Mouse (Mus musculus): Measurements from ENCODE around the gene Cfdp1. TPM values are rescaled to one million over a fixed set of nuclear protein-coding genes. Genes with fewer than 3 reads are reported as not detected.

The Cfdp1 gene
- polyA plus RNA-seq, 1 experiment from 2014 or later: 205 TPM

- Histone ChIP-seq H3K4me1 (ENCODE audit: control insufficient read depth, insufficient read depth, low read length) (no peaks in the 10 kb centered on the region), H3K9me3 (ENCODE audit: control insufficient read depth, low read length) (no peaks in the 10 kb centered on the region), H3K4me2 (ENCODE audit: low read depth) (no peak overlapping the region), H3K36me3 (ENCODE audit: control insufficient read depth, insufficient read depth, low read length) (0 out of 2 replicates have a peak, but pooled peaks cover 2% of the 10 kb centered on the region), H3K9ac (ENCODE audit: low read length) (no peak overlapping the region), H3K27me3 (ENCODE audit: control insufficient read depth, insufficient read depth, low read length) (no peaks in the 10 kb centered on the region), H3K4me3 (ENCODE audit: low read depth, low read length) (no peak overlapping the region), H3K27ac (ENCODE audit: low read depth, low read length) (no peak overlapping the region)
- ATAC-seq (ENCODE audit: insufficient read depth, low FRiP score, low TSS enrichment) (no peak), DNase-seq (ENCODE audit: low spot score) (no peak)
- 89% methylated on average over 4 of the region's 4 CpGs for WGBS
Measured at GRCm38 (mm10) chr8:111765616-111766015, 88.5 kb downstream of the Cfdp1 start.

GRCm38 (mm10) chr8:111765096-111765495 is 89.0 kb downstream of the Cfdp1 start:
- Histone ChIP-seq H3K4me1 (ENCODE audit: control insufficient read depth, insufficient read depth, low read length) (no peaks in the 10 kb centered on the region), H3K4me2 (ENCODE audit: low read depth) (no peak overlapping the region), H3K27ac (ENCODE audit: low read depth, low read length) (no peak overlapping the region), H3K9me3 (ENCODE audit: control insufficient read depth, low read length) (no peaks in the 10 kb centered on the region), H3K36me3 (ENCODE audit: control insufficient read depth, insufficient read depth, low read length) (0 out of 2 replicates have a peak, but pooled peaks cover 2% of the 10 kb centered on the region), H3K27me3 (ENCODE audit: control insufficient read depth, insufficient read depth, low read length) (no peaks in the 10 kb centered on the region), H3K9ac (ENCODE audit: low read length) (no peak overlapping the region), H3K4me3 (ENCODE audit: low read depth, low read length) (no peak overlapping the region)
- ATAC-seq (ENCODE audit: insufficient read depth, low FRiP score, low TSS enrichment) (no peak), DNase-seq (ENCODE audit: low spot score) (no peak)
- WGBS: 92% methylated on average over 9 of the region's 9 CpGs

GRCm38 (mm10) chr8:111760708-111761107 is 93.4 kb downstream of the Cfdp1 start:
- no peaks in the 10 kb centered on the region for H3K4me1 ChIP-seq (ENCODE audit: control insufficient read depth, insufficient read depth, low read length)
- H3K27ac ChIP-seq (ENCODE audit: low read depth, low read length): no peak overlapping the region
- no peaks in the 10 kb centered on the region for H3K9me3 ChIP-seq (ENCODE audit: control insufficient read depth, low read length)
- no peak overlapping the region for H3K9ac ChIP-seq (ENCODE audit: low read length)
- 75% methylated on average over 13 of the region's 13 CpGs for WGBS
- DNase-seq (ENCODE audit: low spot score) (no peak), ATAC-seq (ENCODE audit: insufficient read depth, low FRiP score, low TSS enrichment) (no peak)
- H3K4me3 ChIP-seq (ENCODE audit: low read depth, low read length): no peak overlapping the region
- no peak overlapping the region for H3K4me2 ChIP-seq (ENCODE audit: low read depth)
- H3K36me3 ChIP-seq (ENCODE audit: control insufficient read depth, insufficient read depth, low read length): no peaks in the 10 kb centered on the region
- no peaks in the 10 kb centered on the region for H3K27me3 ChIP-seq (ENCODE audit: control insufficient read depth, insufficient read depth, low read length)

GRCm38 (mm10) chr8:111758817-111759216 is 95.3 kb downstream of the Cfdp1 start:
- no peak overlapping the region for H3K4me3 ChIP-seq (ENCODE audit: low read depth, low read length)
- no peak for ATAC-seq (ENCODE audit: insufficient read depth, low FRiP score, low TSS enrichment)
- no peak overlapping the region for H3K4me2 ChIP-seq (ENCODE audit: low read depth)
- H3K27ac ChIP-seq (ENCODE audit: low read depth, low read length): no peak overlapping the region
- no peaks in the 10 kb centered on the region for H3K9me3 ChIP-seq (ENCODE audit: control insufficient read depth, low read length)
- no peaks in the 10 kb centered on the region for H3K4me1 ChIP-seq (ENCODE audit: control insufficient read depth, insufficient read depth, low read length)
- no peak overlapping the region for H3K9ac ChIP-seq (ENCODE audit: low read length)
- H3K27me3 ChIP-seq (ENCODE audit: control insufficient read depth, insufficient read depth, low read length): no peaks in the 10 kb centered on the region
- no peaks in the 10 kb centered on the region for H3K36me3 ChIP-seq (ENCODE audit: control insufficient read depth, insufficient read depth, low read length)
- 89% methylated on average over 5 of the region's 5 CpGs for WGBS
- no peak for DNase-seq (ENCODE audit: low spot score)

- H3K4me3 ChIP-seq (ENCODE audit: low read depth, low read length): no peak overlapping the region
- 92% methylated on average over 9 of the region's 9 CpGs for WGBS
Measured at GRCm38 (mm10) chr8:111757599-111757998, 96.5 kb downstream of the Cfdp1 start.

GRCm38 (mm10) chr8:111754736-111755135 is 99.4 kb downstream of the Cfdp1 start:
- DNase-seq (ENCODE audit: low spot score): no peak
- no peak for ATAC-seq (ENCODE audit: insufficient read depth, low FRiP score, low TSS enrichment)
- no peak overlapping the region for H3K4me2 ChIP-seq (ENCODE audit: low read depth)
- H3K4me3 ChIP-seq (ENCODE audit: low read depth, low read length): no peak overlapping the region
- no peak overlapping the region for H3K27ac ChIP-seq (ENCODE audit: low read depth, low read length)
- no peaks in the 10 kb centered on the region for H3K36me3 ChIP-seq (ENCODE audit: control insufficient read depth, insufficient read depth, low read length)
- no peaks in the 10 kb centered on the region for H3K27me3 ChIP-seq (ENCODE audit: control insufficient read depth, insufficient read depth, low read length)
- H3K4me1 ChIP-seq (ENCODE audit: control insufficient read depth, insufficient read depth, low read length): no peaks in the 10 kb centered on the region
- WGBS: 92% methylated on average over 6 of the region's 6 CpGs
- no peaks in the 10 kb centered on the region for H3K9me3 ChIP-seq (ENCODE audit: control insufficient read depth, low read length)
- no peak overlapping the region for H3K9ac ChIP-seq (ENCODE audit: low read length)

More at GRCm38 (mm10) chr8:111757599-111757998, 96.5 kb downstream of the Cfdp1 start:
- no peaks in the 10 kb centered on the region for H3K27me3 ChIP-seq (ENCODE audit: control insufficient read depth, insufficient read depth, low read length)
- no peaks in the 10 kb centered on the region for H3K4me1 ChIP-seq (ENCODE audit: control insufficient read depth, insufficient read depth, low read length)
- no peak for ATAC-seq (ENCODE audit: insufficient read depth, low FRiP score, low TSS enrichment)
- no peak for DNase-seq (ENCODE audit: low spot score)
- H3K9ac ChIP-seq (ENCODE audit: low read length): no peak overlapping the region
- H3K36me3 ChIP-seq (ENCODE audit: control insufficient read depth, insufficient read depth, low read length): no peaks in the 10 kb centered on the region
- H3K4me2 ChIP-seq (ENCODE audit: low read depth): no peak overlapping the region
- no peak overlapping the region for H3K27ac ChIP-seq (ENCODE audit: low read depth, low read length)
- no peaks in the 10 kb centered on the region for H3K9me3 ChIP-seq (ENCODE audit: control insufficient read depth, low read length)

- no peak overlapping the region for H3K4me2 ChIP-seq (ENCODE audit: low read depth)
- DNase-seq (ENCODE audit: low spot score) (no peak), ATAC-seq (ENCODE audit: insufficient read depth, low FRiP score, low TSS enrichment) (no peak)
- no peaks in the 10 kb centered on the region for H3K9me3 ChIP-seq (ENCODE audit: control insufficient read depth, low read length)
- no peak overlapping the region for H3K4me3 ChIP-seq (ENCODE audit: low read depth, low read length)
- no peak overlapping the region for H3K27ac ChIP-seq (ENCODE audit: low read depth, low read length)
- no peaks in the 10 kb centered on the region for H3K36me3 ChIP-seq (ENCODE audit: control insufficient read depth, insufficient read depth, low read length)
- H3K4me1 ChIP-seq (ENCODE audit: control insufficient read depth, insufficient read depth, low read length): no peaks in the 10 kb centered on the region
- WGBS: 74% methylated on average over 2 of the region's 2 CpGs
- H3K27me3 ChIP-seq (ENCODE audit: control insufficient read depth, insufficient read depth, low read length): no peaks in the 10 kb centered on the region
- H3K9ac ChIP-seq (ENCODE audit: low read length): no peak overlapping the region
Measured at GRCm38 (mm10) chr8:111754088-111754487, 100.0 kb downstream of the Cfdp1 start.

GRCm38 (mm10) chr8:111748766-111749165 is 105.3 kb downstream of the Cfdp1 start:
- Histone ChIP-seq H3K4me2 (ENCODE audit: low read depth) (no peak overlapping the region), H3K9ac (ENCODE audit: low read length) (no peak overlapping the region), H3K36me3 (ENCODE audit: control insufficient read depth, insufficient read depth, low read length) (no peaks in the 10 kb centered on the region), H3K4me1 (ENCODE audit: control insufficient read depth, insufficient read depth, low read length) (peaks cover 14% of the 10 kb centered on the region), H3K4me3 (ENCODE audit: low read depth, low read length) (no peak overlapping the region), H3K9me3 (ENCODE audit: control insufficient read depth, low read length) (no peaks in the 10 kb centered on the region), H3K27ac (ENCODE audit: low read depth, low read length) (no peak overlapping the region), H3K27me3 (ENCODE audit: control insufficient read depth, insufficient read depth, low read length) (no peaks in the 10 kb centered on the region)
- ATAC-seq (ENCODE audit: insufficient read depth, low FRiP score, low TSS enrichment): no peak
- DNase-seq (ENCODE audit: low spot score): no peak
- WGBS: 67% methylated on average over 6 of the region's 6 CpGs

- Histone ChIP-seq H3K4me3 (ENCODE audit: low read depth, low read length) (no peak overlapping the region), H3K4me1 (ENCODE audit: control insufficient read depth, insufficient read depth, low read length) (peaks cover 14% of the 10 kb centered on the region), H3K27me3 (ENCODE audit: control insufficient read depth, insufficient read depth, low read length) (no peaks in the 10 kb centered on the region), H3K9ac (ENCODE audit: low read length) (no peak overlapping the region), H3K4me2 (ENCODE audit: low read depth) (no peak overlapping the region), H3K27ac (ENCODE audit: low read depth, low read length) (no peak overlapping the region), H3K9me3 (ENCODE audit: control insufficient read depth, low read length) (no peaks in the 10 kb centered on the region), H3K36me3 (ENCODE audit: control insufficient read depth, insufficient read depth, low read length) (no peaks in the 10 kb centered on the region)
- no peak for ATAC-seq (ENCODE audit: insufficient read depth, low FRiP score, low TSS enrichment)
- WGBS: 80% methylated on average over 8 of the region's 8 CpGs
- DNase-seq (ENCODE audit: low spot score): no peak
Measured at GRCm38 (mm10) chr8:111747866-111748649, 106.0 kb downstream of the Cfdp1 start.
